Mouse (Mus musculus): ENCODE measurements around the gene Ghsr.
"Not testable (repeated sequence)": the region's sequence is repeated elsewhere in the genome, so short reads cannot be mapped to it uniquely, and the experiment has no call there.

The Ghsr gene

DNA sequence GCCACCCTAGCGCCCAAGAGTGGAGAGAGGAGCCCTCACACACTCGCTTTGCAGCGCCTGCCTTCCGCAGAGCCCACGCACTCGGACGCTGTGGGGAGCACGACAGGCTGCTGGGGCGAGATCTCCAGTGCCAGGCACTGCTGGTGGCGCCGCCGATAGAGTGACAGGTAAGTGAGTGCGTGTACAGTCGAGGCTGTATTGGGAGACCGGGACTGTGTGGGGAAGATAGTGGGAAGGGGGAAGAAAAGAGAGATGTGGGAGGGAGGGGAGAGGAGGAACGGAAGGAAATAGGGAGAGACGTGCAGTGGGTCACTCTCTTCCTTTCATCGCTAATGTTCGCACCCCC lies at the start of gene Ghsr:
Ghsr (plus strand) TSS at position 76 of the 346 bp plus-strand sequence.
- DNase-seq (ENCODE audit: extremely low read depth, low read depth, low spot score): no peak

- DNase-seq (ENCODE audit: extremely low read depth, low read depth, low spot score): no peak
These were observed 48.6 kb upstream of the Ghsr start for GRCm38 (mm10) chr3:27322591-27322990.

GRCm38 (mm10) chr3:27323551-27323950 lies 47.6 kb upstream of the Ghsr start:
- DNase-seq (ENCODE audit: extremely low read depth, low read depth, low spot score): no peak

DNA sequence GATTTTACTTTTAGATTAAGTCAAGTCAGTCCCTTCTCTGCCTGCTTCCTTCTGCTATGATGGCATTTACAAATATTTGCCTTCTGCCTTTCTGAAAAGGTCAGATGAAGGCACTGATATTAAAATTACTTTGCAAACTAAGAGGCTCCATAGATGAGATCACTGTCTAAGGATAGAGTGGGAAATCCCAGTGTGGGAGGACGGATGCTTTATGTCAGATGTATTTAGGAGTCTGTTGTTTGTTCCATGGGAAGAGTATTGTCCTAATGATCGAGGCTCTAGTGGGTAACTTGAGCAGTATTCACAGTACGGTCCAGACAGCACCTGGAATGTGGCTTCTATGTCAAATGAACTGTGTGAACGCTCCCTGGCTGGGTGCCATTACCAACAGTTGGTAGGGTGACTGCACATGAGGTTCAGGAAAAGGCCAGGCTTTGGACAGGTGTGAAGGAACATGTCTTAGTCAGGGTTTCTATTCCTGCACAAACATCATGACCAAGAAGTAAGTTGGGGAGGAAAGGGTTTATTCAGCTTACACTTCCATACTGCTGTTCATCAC lies 44.4 kb upstream of the Ghsr start:
- DNase-seq (ENCODE audit: extremely low read depth, low read depth, low spot score): no peak

DNA sequence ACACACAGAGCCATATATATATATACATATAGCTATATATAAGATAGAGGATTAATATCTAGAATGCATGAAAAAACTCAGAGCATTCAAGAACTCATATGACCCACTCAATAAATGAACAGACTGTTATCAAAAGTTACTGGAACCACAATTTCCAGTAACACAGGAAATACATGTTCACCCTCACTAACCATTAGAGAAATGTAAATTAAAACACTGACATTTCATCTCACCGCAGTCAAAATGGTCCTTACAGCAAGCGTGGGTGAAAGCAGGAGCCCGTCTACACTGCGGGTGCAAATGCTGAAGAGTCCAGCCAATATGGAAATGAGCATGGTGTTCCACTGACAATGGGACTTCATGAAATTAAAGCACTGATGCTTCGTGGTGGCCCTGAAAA lies 40.4 kb upstream of the Ghsr start:
- DNase-seq (ENCODE audit: extremely low read depth, low read depth, low spot score): no peak

DNA sequence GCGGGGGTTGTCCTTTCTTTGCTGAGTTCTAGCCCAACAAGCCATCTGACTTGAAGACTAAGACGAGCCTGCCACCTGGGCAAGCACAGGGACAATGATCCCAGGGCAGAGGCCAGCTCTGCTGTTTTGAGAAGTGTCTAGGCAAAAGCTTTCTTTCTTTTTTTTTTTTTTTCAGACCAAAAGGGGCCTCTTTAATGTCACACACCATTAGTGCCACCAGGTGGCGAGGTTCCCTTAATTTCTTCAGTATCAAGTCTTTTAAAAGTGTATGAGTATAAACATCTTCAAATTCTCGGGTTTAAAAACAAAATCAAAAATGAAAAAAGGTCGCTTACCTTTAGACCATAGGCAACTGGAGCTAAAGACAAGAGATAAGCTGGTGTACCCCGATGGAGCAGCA lies 32.7 kb upstream of the Ghsr start:
- no peak for DNase-seq (ENCODE audit: extremely low read depth, low read depth, low spot score)

GRCm38 (mm10) chr3:27338887-27339286 lies 32.3 kb upstream of the Ghsr start:
- DNase-seq (ENCODE audit: extremely low read depth, low read depth, low spot score): no peak

- DNase-seq (ENCODE audit: extremely low read depth, low read depth, low spot score): no peak
These were observed 30.4 kb upstream of the Ghsr start for GRCm38 (mm10) chr3:27340757-27341156.

DNA sequence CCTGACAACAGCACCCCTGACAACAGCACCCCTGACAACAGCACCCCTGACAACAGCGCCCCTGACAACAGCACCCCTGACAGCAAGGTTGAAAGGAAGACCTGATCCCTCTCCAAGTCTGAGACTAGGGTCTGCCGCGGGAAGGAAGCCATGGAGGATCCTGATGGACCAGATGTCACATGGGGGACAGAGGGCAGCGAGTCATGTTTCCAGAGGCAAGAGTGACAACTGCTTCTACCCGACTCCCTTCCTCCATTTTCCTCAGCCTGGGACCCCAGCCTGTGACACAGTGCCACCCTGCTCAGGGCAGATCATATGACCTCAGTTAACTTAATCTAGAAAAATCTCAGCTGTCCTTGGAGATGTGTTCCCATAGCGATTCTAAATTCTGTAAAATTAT lies 28.7 kb upstream of the Ghsr start:
- DNase-seq (ENCODE audit: extremely low read depth, low read depth, low spot score): no peak

DNA sequence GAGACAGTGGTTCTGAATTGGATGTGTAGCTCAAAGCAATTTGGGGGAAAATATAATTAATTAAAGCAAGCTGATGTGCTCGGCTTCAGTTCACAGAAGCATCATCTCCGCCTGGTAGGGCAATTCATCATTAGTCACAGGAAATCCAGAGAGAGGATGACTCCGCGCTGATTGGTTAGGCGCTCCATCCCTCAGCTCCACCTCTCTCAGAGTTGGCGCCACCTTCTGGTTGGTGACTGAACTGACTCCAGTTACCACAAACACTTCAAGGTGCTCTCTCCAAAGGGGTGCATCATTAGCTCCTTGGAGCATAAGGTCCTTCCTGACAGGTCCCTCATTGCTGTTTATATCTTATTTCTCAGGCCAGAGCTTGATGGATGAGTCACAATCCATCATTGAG lies 25.6 kb upstream of the Ghsr start:
- no peak for DNase-seq (ENCODE audit: extremely low read depth, low read depth, low spot score)

GRCm38 (mm10) chr3:27348462-27348861 lies 22.7 kb upstream of the Ghsr start:
- no peak for DNase-seq (ENCODE audit: extremely low read depth, low read depth, low spot score)

DNA sequence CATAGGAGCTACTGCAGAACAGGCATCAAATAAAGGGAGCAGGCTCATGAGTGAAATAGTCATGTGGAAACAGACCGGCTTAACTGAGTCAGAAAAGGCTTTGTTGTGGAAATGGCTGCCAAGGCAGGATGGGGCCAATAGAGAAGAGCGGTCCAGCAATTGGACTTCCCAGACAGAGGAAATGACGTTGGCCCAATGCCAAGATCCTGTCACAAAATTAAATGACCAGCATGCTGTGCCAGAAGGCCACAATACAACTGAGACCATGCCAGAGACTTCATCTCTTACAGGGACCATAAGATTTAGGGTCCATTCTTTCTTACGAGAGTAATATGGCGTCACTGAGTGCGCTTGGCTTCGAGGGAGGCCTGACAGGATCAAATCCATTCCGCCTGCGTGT lies 20.0 kb upstream of the Ghsr start:
- DNase-seq (ENCODE audit: extremely low read depth, low read depth, low spot score): no peak

GRCm38 (mm10) chr3:27359100-27359720 lies 11.9 kb upstream of the Ghsr start:
- DNase-seq (ENCODE audit: extremely low read depth, low read depth, low spot score): no peak

GRCm38 (mm10) chr3:27370125-27370524 lies 1.0 kb upstream of the Ghsr start:
- DNase-seq (ENCODE audit: extremely low read depth, low read depth, low spot score): no peak

- DNase-seq (ENCODE audit: extremely low read depth, low read depth, low spot score): no peak
These were observed 422 bp upstream of the Ghsr start for GRCm38 (mm10) chr3:27370582-27371275.

DNA sequence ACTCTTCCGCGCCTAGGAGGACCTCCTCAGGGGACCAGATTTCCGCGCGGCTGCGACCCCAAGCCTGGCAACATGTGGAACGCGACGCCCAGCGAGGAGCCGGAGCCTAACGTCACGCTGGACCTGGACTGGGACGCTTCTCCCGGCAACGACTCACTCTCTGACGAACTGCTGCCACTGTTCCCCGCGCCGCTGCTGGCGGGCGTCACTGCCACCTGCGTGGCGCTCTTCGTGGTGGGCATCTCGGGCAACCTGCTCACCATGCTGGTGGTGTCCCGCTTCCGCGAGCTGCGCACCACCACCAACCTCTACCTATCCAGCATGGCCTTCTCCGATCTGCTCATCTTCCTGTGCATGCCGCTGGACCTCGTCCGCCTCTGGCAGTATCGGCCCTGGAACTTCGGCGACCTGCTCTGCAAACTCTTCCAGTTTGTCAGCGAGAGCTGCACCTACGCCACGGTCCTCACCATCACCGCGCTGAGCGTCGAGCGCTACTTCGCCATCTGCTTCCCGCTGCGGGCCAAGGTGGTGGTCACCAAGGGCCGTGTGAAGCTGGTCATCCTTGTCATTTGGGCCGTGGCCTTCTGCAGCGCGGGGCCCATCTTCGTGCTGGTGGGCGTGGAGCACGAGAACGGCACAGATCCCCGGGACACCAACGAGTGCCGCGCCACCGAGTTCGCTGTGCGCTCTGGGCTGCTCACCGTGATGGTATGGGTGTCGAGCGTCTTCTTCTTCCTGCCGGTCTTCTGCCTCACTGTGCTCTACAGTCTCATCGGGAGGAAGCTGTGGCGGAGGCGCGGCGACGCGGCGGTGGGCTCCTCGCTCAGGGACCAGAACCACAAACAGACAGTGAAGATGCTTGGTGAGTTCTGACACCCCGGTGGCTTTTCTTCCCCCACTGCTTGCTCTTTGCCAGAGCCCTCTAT lies 837 bp downstream of the Ghsr start:
- DNase-seq (ENCODE audit: extremely low read depth, low read depth, low spot score): no peak

DNA sequence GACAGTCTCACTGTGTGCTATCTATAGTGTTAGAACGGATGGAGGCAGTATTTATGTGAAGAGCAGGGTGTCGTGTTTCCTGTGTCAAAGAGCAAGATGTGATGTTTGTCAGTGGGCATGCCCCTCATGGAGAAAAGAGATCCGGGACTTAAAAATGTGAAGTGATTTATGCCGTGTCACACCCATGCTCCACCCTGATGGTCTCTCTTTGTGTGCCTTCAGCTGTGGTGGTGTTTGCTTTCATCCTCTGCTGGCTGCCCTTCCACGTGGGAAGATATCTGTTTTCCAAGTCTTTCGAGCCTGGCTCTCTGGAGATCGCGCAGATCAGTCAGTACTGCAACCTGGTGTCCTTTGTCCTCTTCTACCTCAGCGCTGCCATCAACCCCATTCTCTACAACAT lies 3.2 kb downstream of the Ghsr start:
- DNase-seq (ENCODE audit: extremely low read depth, low read depth, low spot score): no peak

DNA sequence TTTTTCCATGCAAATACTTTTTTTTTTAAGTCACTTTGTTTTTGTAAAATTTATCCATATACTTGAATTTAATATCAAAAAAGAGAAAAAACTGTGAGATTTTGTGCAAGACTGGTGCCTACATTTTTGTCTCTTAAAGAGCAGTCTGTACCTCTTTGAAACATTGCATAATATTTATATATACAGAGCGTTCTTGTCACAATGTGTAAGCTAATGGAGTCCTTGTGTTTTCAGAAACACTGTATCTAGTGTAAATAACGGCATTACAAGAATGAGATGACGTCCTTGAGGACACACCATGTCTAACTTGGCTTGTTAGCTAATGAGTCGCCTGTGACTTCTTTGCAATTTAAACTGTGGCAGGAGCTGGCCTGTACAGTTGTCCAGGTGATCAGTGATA lies 6.8 kb downstream of the Ghsr start:
- no peak for DNase-seq (ENCODE audit: extremely low read depth, low read depth, low spot score)

- DNase-seq (ENCODE audit: extremely low read depth, low read depth, low spot score): no peak
These were observed 13.7 kb downstream of the Ghsr start for GRCm38 (mm10) chr3:27384836-27385235.

GRCm38 (mm10) chr3:27389923-27390322 lies 18.8 kb downstream of the Ghsr start:
- DNase-seq (ENCODE audit: extremely low read depth, low read depth, low spot score): no peak

DNA sequence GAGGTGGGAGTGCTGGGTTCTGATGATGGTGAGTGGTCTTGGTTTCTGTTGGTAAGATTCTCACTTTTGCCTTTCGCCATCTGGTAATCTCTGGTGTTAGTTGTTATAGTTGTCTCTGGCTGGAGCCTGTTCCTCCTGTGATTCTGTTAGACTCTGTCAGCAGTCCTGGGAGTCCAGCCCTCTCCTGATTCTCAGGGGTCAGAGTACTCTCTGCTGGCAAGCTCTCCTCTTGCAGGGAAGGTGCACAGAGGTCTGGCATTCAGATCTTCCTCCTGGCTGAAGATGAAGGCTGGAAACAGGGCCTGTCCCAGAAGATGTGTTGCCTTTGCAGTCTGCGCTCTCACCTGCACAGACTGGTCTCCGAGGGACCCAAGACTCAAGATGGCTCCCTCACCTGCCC lies 29.8 kb downstream of the Ghsr start:
- DNase-seq (ENCODE audit: extremely low read depth, low read depth, low spot score): not testable (repeated sequence)

DNA sequence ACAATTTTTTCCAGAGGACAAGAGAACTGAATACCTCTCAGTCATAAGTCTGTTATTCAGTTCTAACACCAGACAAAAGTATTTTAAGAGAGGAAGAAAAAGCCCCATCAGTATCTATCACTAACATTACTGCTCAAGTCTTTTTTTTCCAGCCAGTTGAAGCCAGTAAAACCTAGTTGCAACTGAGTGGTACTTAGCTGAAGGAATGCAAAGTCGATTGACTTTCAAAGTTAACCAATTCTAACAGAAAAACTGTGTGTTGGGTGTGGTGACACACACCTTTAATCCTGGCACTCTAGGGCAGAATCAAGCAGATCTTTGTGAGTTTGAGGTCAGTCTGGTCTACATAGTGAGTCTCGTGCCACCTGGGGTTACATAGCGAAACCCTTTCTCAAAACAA lies 35.3 kb downstream of the Ghsr start:
- no peak for DNase-seq (ENCODE audit: extremely low read depth, low read depth, low spot score)

All from fat pad, adult 2 months (tissue).